Comparison of ENCODE assay signal across 10 mouse cellular contexts in the genomic region with DNA sequence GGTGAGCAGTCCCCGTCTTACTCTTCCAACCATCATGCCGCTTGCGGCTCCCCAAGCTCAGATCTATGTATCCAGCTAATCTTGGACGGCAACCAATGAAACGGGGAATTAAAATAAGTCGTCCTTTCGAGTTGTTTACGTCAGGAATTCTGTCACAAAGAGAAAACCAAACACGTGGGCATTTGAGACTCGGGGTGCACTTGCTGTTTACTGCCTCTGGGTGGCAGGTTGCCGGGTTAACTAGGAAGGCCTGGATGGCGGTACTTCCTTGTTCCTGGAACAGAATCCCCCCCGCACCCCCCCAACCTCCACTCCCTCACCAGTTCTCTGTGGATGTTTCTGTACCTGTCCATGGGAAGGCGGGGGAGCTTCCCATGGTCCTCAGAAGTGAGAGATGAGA. TPM values are rescaled to one million over a fixed set of nuclear protein-coding genes. Genes with fewer than 3 reads are reported as not detected.
DNase-seq lines count a peak whose midpoint lies in the region; ATAC-seq and TF ChIP-seq lines count a peak whose summit lies in the region.
"Had no signal": no experiment of that assay in that cellular context is flagged by ENCODE, and none has a peak within 500 bp of the region (broad histone marks: within the 10 kb centered on the region; RNA-seq: fewer than 3 reads in every experiment).

No protein-coding gene starts in this region.

- WGBS in hindbrain, embryonic 11.5 days = 47% methylated on average over 14 of the region's 14 CpGs
- WGBS in hindbrain, embryonic 14.5 days = 52% methylated on average over 14 of the region's 14 CpGs
- WGBS in liver, embryonic 14.5 days (ENCODE audit: insufficient replicate concordance) = 37% methylated on average over 14 of the region's 14 CpGs
- 52% methylated on average over 14 of the region's 14 CpGs for WGBS in kidney, embryonic 15.5 days

- no peaks in the 10 kb centered on the region for H3K27me3 ChIP-seq in hindbrain, embryonic 11.5 days (ENCODE audit: control insufficient read depth, insufficient read depth, low read length)
- H3K27me3 ChIP-seq in hindbrain, embryonic 14.5 days (ENCODE audit: control insufficient read depth, insufficient read depth, low read length) = no peaks in the 10 kb centered on the region
- peaks cover 3% of the 10 kb centered on the region for H3K27me3 ChIP-seq in E14TG2a.4 (ENCODE audit: insufficient read depth, low read length)
- no peaks in the 10 kb centered on the region for H3K27me3 ChIP-seq in liver, embryonic 14.5 days (ENCODE audit: control insufficient read depth, insufficient read depth, low read length)
- no peaks in the 10 kb centered on the region for H3K27me3 ChIP-seq in kidney, embryonic 15.5 days
- H3K27me3 ChIP-seq: embryonic facial prominence, embryonic 12.5 days; stomach, embryonic 15.5 days had no signal

- DNase-seq in hindbrain, embryonic 11.5 days (ENCODE audit: low spot score) = peak; percentile 33
- no peak for DNase-seq in hindbrain, embryonic 14.5 days (ENCODE audit: low spot score)
- DNase-seq in NIH3T3 (ENCODE audit: low read depth) = peak; percentile 39
- no peak for DNase-seq in liver, embryonic 14.5 days (ENCODE audit: low read depth in 3 of 3, low spot score in 3 of 3)
- no peak for DNase-seq in kidney, adult 8-10 months
- DNase-seq: gastrocnemius, postnatal 36 days had no signal

- H3K9me3 ChIP-seq in hindbrain, embryonic 11.5 days (ENCODE audit: control insufficient read depth, low read length) = no peaks in the 10 kb centered on the region
- H3K9me3 ChIP-seq in hindbrain, embryonic 14.5 days (ENCODE audit: control insufficient read depth, low read length) = no peaks in the 10 kb centered on the region
- no peaks in the 10 kb centered on the region for H3K9me3 ChIP-seq in E14TG2a.4 (ENCODE audit: low read length)
- H3K9me3 ChIP-seq in liver, embryonic 14.5 days (ENCODE audit: control insufficient read depth, low read length) = no peaks in the 10 kb centered on the region
- no peaks in the 10 kb centered on the region for H3K9me3 ChIP-seq in kidney, embryonic 15.5 days (replicated peaks)
- H3K9me3 ChIP-seq: embryonic facial prominence, embryonic 12.5 days; stomach, embryonic 15.5 days had no signal

- no peak overlapping the region for H3K4me2 ChIP-seq in hindbrain, embryonic 11.5 days (replicated peaks; ENCODE audit: low read depth, low read length)
- no peak overlapping the region for H3K4me2 ChIP-seq in hindbrain, embryonic 14.5 days (replicated peaks)
- no peak overlapping the region for H3K4me2 ChIP-seq in liver, embryonic 14.5 days (ENCODE audit: low read depth)
- H3K4me2 ChIP-seq in kidney, embryonic 15.5 days = no peak overlapping the region
- H3K4me2 ChIP-seq: embryonic facial prominence, embryonic 12.5 days; stomach, embryonic 15.5 days had no signal

- no peak overlapping the region for H3K9ac ChIP-seq in hindbrain, embryonic 11.5 days (ENCODE audit: low read depth, low read length)
- H3K9ac ChIP-seq in hindbrain, embryonic 14.5 days = no peak overlapping the region
- no peak overlapping the region for H3K9ac ChIP-seq in liver, embryonic 14.5 days (replicated peaks)
- no peak overlapping the region for H3K9ac ChIP-seq in kidney, embryonic 15.5 days
- H3K9ac ChIP-seq: embryonic facial prominence, embryonic 12.5 days; stomach, embryonic 15.5 days had no signal

- no peaks in the 10 kb centered on the region for H3K4me1 ChIP-seq in hindbrain, embryonic 11.5 days (replicated peaks; ENCODE audit: control insufficient read depth, insufficient read depth, low read length)
- H3K4me1 ChIP-seq in hindbrain, embryonic 14.5 days (replicated peaks; ENCODE audit: control insufficient read depth, insufficient read depth, low read length) = no peaks in the 10 kb centered on the region
- H3K4me1 ChIP-seq in E14TG2a.4 (replicated peaks; ENCODE audit: low read depth, low read length) = peaks cover 27% of the 10 kb centered on the region
- H3K4me1 ChIP-seq in liver, embryonic 14.5 days (replicated peaks; ENCODE audit: control insufficient read depth in 2 of 2, insufficient read depth in 2 of 2, low read length in 1 of 2) = no peaks in the 10 kb centered on the region
- peaks cover 9% of the 10 kb centered on the region; the same call in 1 of the 2 replicates for H3K4me1 ChIP-seq in kidney, embryonic 15.5 days
- H3K4me1 ChIP-seq: stomach, embryonic 15.5 days had no signal

- TF ChIP-seq CTCF in E14TG2a.4 (conservative IDR thresholded peaks at IDR 0.05; ENCODE audit: low read length) = peak; percentile 56
- 0 out of 2 replicates have a peak, but pooled peaks have one; percentile 13 for TF ChIP-seq CTCF in liver, embryonic 14.5 days (IDR thresholded peaks at IDR 0.05; ENCODE audit: low read depth)

- no peak overlapping the region for H3K4me3 ChIP-seq in hindbrain, embryonic 11.5 days (ENCODE audit: low read depth, low read length)
- no peak overlapping the region for H3K4me3 ChIP-seq in hindbrain, embryonic 14.5 days (replicated peaks; ENCODE audit: low read length)
- peak overlapping the region; percentile 66 for H3K4me3 ChIP-seq in E14TG2a.4 (replicated peaks; ENCODE audit: low read length)
- no peak overlapping the region for H3K4me3 ChIP-seq in liver, embryonic 14.5 days (ENCODE audit: insufficient read depth in 1 of 2, low read depth in 2 of 2, low read length in 2 of 2)
- H3K4me3 ChIP-seq in kidney, embryonic 15.5 days (replicated peaks) = no peak overlapping the region
- H3K4me3 ChIP-seq: embryonic facial prominence, embryonic 12.5 days; stomach, embryonic 15.5 days had no signal

- no peak for ATAC-seq in hindbrain, embryonic 11.5 days (ENCODE audit: low FRiP score)
- no peak for ATAC-seq in hindbrain, embryonic 14.5 days (ENCODE audit: low FRiP score)
- ATAC-seq in liver, embryonic 14.5 days (ENCODE audit: insufficient read depth) = no peak
- ATAC-seq in kidney, embryonic 15.5 days (replicated peaks; ENCODE audit: low FRiP score) = no peak

- H3K27ac ChIP-seq in hindbrain, embryonic 11.5 days (ENCODE audit: low read depth, low read length) = no peak overlapping the region
- no peak overlapping the region for H3K27ac ChIP-seq in hindbrain, embryonic 14.5 days
- no peak overlapping the region for H3K27ac ChIP-seq in liver, embryonic 14.5 days
- H3K27ac ChIP-seq in kidney, embryonic 15.5 days = no peak overlapping the region
- H3K27ac ChIP-seq: embryonic facial prominence, embryonic 12.5 days; stomach, embryonic 15.5 days had no signal

- H3K36me3 ChIP-seq in hindbrain, embryonic 11.5 days (ENCODE audit: control insufficient read depth, insufficient read depth, low read length) = no peaks in the 10 kb centered on the region
- no peaks in the 10 kb centered on the region for H3K36me3 ChIP-seq in hindbrain, embryonic 14.5 days (replicated peaks; ENCODE audit: control insufficient read depth, insufficient read depth)
- H3K36me3 ChIP-seq in E14TG2a.4 (ENCODE audit: insufficient read depth, low read length) = no peaks in the 10 kb centered on the region
- H3K36me3 ChIP-seq in liver, embryonic 14.5 days (replicated peaks; ENCODE audit: control insufficient read depth, insufficient read depth, low read depth) = no peaks in the 10 kb centered on the region
- H3K36me3 ChIP-seq in kidney, embryonic 15.5 days = no peaks in the 10 kb centered on the region
- H3K36me3 ChIP-seq: embryonic facial prominence, embryonic 12.5 days; stomach, embryonic 15.5 days had no signal

- no peak for TF ChIP-seq EP300 in liver, embryonic 14.5 days (IDR thresholded peaks at IDR 0.05; ENCODE audit: low read depth)

RNA-seq across cellular contexts. Expression of a gene that starts 36.4 kb away (rescaled TPM):
- 46.3 and 50.8 TPM in 2 replicates for polyA plus RNA-seq in hindbrain, embryonic 11.5 days (2014; fragmentation: Nextera tagmentation; extraction: Ambion mirVana)
- polyA plus RNA-seq in hindbrain, embryonic 14.5 days (2014; fragmentation: Nextera tagmentation; extraction: Ambion mirVana) = 32.0 and 34.6 TPM in 2 replicates
- 5.2 and 5.8 TPM in 2 replicates for polyA plus RNA-seq in liver, embryonic 14.5 days (2012; rRNA removed)
- 13.2 and 14.1 TPM in 2 replicates for polyA plus RNA-seq in liver, embryonic 14.5 days (2014; fragmentation: Nextera tagmentation; extraction: Ambion mirVana)
- polyA plus RNA-seq in kidney, embryonic 15.5 days (2015; fragmentation: Nextera tagmentation; extraction: Ambion mirVana) = 24.5 and 27.9 TPM in 2 replicates

Comparison
In these comparisons a context has a peak if more than half of its experiments do, and no peak if none do; other contexts are left out.
1. DNase-seq: peak in hindbrain, embryonic 11.5 days (single experiment) and NIH3T3 (single experiment); none in hindbrain, embryonic 14.5 days (single experiment), liver, embryonic 14.5 days (0 of 3) and kidney, adult 8-10 months (0 of 2).